Mouse (Mus musculus) kidney, adult 2 months (tissue): Measurements from ENCODE around the gene Crygd.

Source experiments
- CTCF ChIP-seq: fragments of 200-500 bp; conservative IDR thresholded peaks from 2 replicates; pipeline ENCODE4 v1.5.1; 2011; ENCODE audit warnings: low read depth, mild to moderate bottlenecking, control low read depth, low read length, moderate library complexity, mixed read lengths; ENCODE audit not compliant: insufficient read depth, insufficient read length
- POLR2A ChIP-seq: fragments of 200-500 bp; IDR thresholded peaks from one replicate; pipeline ENCODE4 v1.6.1; 2011; ENCODE audit warnings: low read depth, low read length, control low read depth

DNA sequence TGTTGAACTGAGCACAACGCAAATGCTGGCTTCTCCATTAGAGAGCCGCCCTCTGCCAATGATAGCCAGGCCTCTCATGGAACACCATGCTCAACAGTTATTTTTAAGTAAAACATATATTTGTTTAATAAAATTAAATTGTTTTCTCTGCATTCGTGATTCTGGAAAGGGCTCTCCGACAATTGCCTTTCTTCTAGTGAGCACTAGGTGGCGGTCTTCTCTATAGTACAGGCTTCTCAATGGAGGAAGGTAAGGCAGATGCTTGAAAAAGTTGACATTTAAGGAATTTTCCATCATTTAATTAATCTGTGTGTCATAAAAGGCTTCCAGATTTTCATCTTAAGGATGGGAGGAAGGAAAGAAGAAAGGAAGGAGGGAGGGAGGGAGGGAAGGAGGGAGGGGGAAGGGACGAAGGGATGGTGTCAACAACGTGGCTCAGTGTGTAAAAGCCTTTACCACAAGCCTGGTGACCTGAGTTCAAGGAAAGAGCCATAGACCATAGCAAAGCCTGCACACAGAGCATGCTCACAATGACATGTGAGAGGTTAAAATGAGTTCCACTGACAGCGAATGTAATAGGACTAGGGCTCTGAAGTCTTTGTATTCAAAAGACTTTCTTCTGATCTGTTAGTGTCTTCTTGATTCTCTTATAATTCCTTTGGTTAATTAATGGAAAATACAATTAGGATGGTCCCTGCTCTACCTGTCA is 16.7 kb downstream of the Crygd start:
- TF ChIP-seq POLR2A, result no peak
- TF ChIP-seq CTCF, result 0 out of 2 replicates have a peak, but pooled peaks have one; percentile 4
